Mouse (Mus musculus) intestine, embryonic 16.5 days (tissue): ENCODE measurements around the gene Dtx3. TPM values are rescaled to one million over a fixed set of nuclear protein-coding genes. Genes with fewer than 3 reads are reported as not detected.

Experiments
- ATAC-seq: fragments of 200-750 bp; cut with Nextera tagmentation; 2 replicates; pipeline ENCODE4 v1.8.0; 2017; ENCODE audit warnings: moderate TSS enrichment, moderate library complexity
- H3K27ac ChIP-seq: fragments of 300-500 bp; sonication (generic); 2 replicates; pipeline ENCODE4 v1.5.1; 2014; ENCODE audit warnings: mild to moderate bottlenecking, low read length
- H3K27me3 ChIP-seq: fragments of 300-500 bp; sonication (generic); replicated peaks from 2 replicates; pipeline ENCODE4 v1.6.1; 2014; ENCODE audit warnings: low read length, control low read depth, mixed read lengths; ENCODE audit not compliant: control insufficient read depth, insufficient read depth
- H3K36me3 ChIP-seq: fragments of 300-500 bp; sonication (generic); 2 replicates; pipeline ENCODE4 v1.6.1; 2014; ENCODE audit warnings: low read length, control low read depth; ENCODE audit not compliant: control insufficient read depth, insufficient read depth
- H3K4me1 ChIP-seq: fragments of 300-500 bp; sonication (generic); 2 replicates; pipeline ENCODE4 v1.6.1; 2014; ENCODE audit warnings: low read length, control low read depth, mixed read lengths; ENCODE audit not compliant: control insufficient read depth, insufficient read depth
- H3K4me2 ChIP-seq: fragments of 300-500 bp; sonication (generic); 2 replicates; pipeline ENCODE4 v1.6.1; 2014; ENCODE audit warnings: low read depth, low read length, control low read depth
- H3K4me3 ChIP-seq: fragments of 300-500 bp; sonication (generic); 2 replicates; pipeline ENCODE4 v1.5.1; 2014; ENCODE audit warnings: mild to moderate bottlenecking, low read length
- H3K9ac ChIP-seq: fragments of 300-500 bp; sonication (generic); 2 replicates; pipeline ENCODE4 v1.6.1; 2014; ENCODE audit warnings: low read depth, low read length
- H3K9me3 ChIP-seq: fragments of 300-500 bp; sonication (generic); 2 replicates; pipeline ENCODE4 v1.6.1; 2016; ENCODE audit warnings: low read length, control low read depth; ENCODE audit not compliant: control insufficient read depth
- WGBS: fragments of 180-500 bp; shearing (Covaris S2); extraction: QIAGEN DNeasy Blood & Tissue Kit; methylation state at CpG from one replicate; pipeline ENCODE4 v1.1.7; 2014; 5-methylcytosine and 5-hydroxymethylcytosine counted together
- polyA plus RNA-seq: library from polyadenylated mRNA; unstranded; fragments of >200 nt; fragmentation: Nextera tagmentation; extraction: Ambion mirVana; gene quantifications from 2 replicates; pipeline ENCODE4 v1.2.1, GENCODE M21; 2015

Dtx3 gene
- polyA plus RNA-seq, 1 experiment from 2014 or later: 54.4 TPM

DNA sequence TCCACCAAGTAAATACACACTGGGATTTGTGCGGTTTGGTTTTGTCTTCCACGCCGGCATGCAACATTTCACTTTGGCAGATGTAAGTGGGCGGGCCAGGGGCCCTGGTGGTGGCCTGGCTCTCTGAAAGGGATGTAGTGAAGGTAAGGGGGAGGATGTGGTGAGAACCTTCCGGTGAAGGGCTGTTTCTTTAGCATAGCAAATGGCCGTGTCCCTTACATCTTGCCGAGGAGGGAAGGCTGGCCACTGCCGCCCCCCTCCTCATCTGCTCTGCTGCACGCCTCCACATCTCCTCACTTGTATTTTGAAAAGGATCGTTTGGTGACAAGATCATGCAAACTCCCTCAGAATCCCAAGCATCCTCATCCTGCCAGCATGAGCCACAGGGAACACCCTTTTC, 30.2 kb upstream of the Dtx3 start:
- no peaks in the 10 kb centered on the region for H3K4me1 ChIP-seq
- 0 out of 2 replicates have a peak, but pooled peaks cover 2% of the 10 kb centered on the region for H3K27me3 ChIP-seq
- H3K36me3 ChIP-seq: no peaks in the 10 kb centered on the region
- no peak overlapping the region for H3K4me3 ChIP-seq
- no peak overlapping the region for H3K9ac ChIP-seq
- no peak overlapping the region for H3K4me2 ChIP-seq
- no peaks in the 10 kb centered on the region for H3K9me3 ChIP-seq
- no peak for ATAC-seq
- 30% methylated on average over 10 of the region's 10 CpGs for WGBS
- no peak overlapping the region for H3K27ac ChIP-seq

GRCm38 (mm10) chr10:127225213-127225612, 29.7 kb upstream of the Dtx3 start:
- no peak overlapping the region for H3K27ac ChIP-seq
- whole genome bisulfite sequencing: 53% methylated on average over 6 of the region's 6 CpGs
- no peak overlapping the region for H3K4me2 ChIP-seq
- no peak for ATAC-seq
- no peak overlapping the region for H3K9ac ChIP-seq
- no peaks in the 10 kb centered on the region for H3K36me3 ChIP-seq
- no peak overlapping the region for H3K4me3 ChIP-seq
- no peaks in the 10 kb centered on the region for H3K4me1 ChIP-seq
- H3K9me3 ChIP-seq: 0 out of 2 replicates have a peak, but pooled peaks cover 2% of the 10 kb centered on the region
- 0 out of 2 replicates have a peak, but pooled peaks cover 2% of the 10 kb centered on the region for H3K27me3 ChIP-seq

DNA sequence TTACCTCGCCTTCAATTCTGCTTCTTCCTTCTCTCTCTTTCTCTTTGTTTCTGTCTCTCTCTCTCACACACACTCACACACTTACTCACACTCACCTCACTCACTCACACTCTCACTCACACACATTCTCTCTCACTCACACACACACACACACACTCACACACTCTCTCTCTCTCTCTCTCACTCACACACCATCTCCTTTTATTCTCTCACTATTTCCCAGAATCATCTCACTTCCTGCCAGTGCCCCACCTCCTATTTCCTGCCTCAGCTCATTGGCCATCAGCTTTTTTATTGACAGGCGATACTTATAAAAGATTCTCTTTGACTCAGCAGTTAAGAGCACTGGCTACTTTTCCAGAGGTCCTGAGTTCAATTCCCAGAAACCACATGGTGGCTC, 22.8 kb upstream of the Dtx3 start:
- Histone ChIP-seq H3K27ac (no peak overlapping the region), H3K36me3 (no peaks in the 10 kb centered on the region), H3K4me3 (no peak overlapping the region), H3K4me1 (peaks cover 3% of the 10 kb centered on the region; the same call in 1 of the 2 replicates), H3K27me3 (no peaks in the 10 kb centered on the region), H3K9me3 (0 out of 2 replicates have a peak, but pooled peaks cover 3% of the 10 kb centered on the region), H3K4me2 (no peak overlapping the region), H3K9ac (no peak overlapping the region)
- WGBS: 86% methylated on average over 2 of the region's 2 CpGs
- no peak for ATAC-seq

DNA sequence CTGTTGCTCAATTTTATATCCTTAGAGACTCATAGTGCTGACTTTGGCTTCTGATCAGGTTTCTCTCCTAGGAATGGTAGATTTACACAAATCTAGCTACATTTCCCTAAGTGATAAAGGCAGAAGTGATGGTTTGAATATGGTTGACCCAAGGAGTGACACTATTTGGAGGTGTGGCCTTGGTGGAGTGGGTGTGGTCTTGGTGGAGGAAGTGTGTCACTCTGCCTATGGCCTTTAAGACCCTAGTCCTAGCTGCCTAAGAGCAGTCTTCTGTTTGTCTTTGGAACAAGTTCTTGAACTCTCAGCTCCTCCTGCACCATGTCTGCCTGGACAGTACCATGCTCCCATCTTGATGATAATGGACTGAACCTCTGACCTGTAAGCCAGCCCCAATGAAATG, 21.6 kb upstream of the Dtx3 start:
- no peak overlapping the region for H3K4me3 ChIP-seq
- ATAC-seq: no peak
- H3K9me3 ChIP-seq: 0 out of 2 replicates have a peak, but pooled peaks cover 3% of the 10 kb centered on the region
- peaks cover 3% of the 10 kb centered on the region; the same call in 1 of the 2 replicates for H3K4me1 ChIP-seq
- no peaks in the 10 kb centered on the region for H3K27me3 ChIP-seq
- H3K27ac ChIP-seq: no peak overlapping the region
- no peak overlapping the region for H3K4me2 ChIP-seq
- H3K36me3 ChIP-seq: no peaks in the 10 kb centered on the region
- H3K9ac ChIP-seq: no peak overlapping the region

DNA sequence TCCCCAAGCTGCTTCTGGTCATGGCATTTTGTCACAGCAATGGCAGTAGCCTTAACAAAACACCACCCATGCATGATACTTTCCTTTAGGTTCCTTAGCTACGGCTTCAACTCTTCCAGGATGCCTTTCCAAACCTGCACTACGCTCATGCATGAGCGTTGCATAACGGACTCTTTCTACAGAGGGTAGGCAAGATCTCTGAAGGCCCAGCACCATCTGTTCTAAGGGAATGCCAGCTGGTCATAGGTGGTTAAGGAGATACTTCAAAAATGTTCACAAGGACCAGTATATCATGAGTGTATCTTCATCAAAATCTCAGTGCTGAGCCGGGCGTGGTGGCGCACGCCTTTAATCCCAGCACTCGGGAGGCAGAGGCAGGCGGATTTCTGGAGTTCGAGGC, 20.9 kb upstream of the Dtx3 start:
- Histone ChIP-seq H3K9me3 (0 out of 2 replicates have a peak, but pooled peaks cover 3% of the 10 kb centered on the region), H3K9ac (no peak overlapping the region), H3K4me1 (peaks cover 3% of the 10 kb centered on the region; the same call in 1 of the 2 replicates), H3K27me3 (no peaks in the 10 kb centered on the region), H3K36me3 (no peaks in the 10 kb centered on the region), H3K4me3 (no peak overlapping the region), H3K4me2 (no peak overlapping the region), H3K27ac (no peak overlapping the region)
- no peak for ATAC-seq
- whole genome bisulfite sequencing: 94% methylated on average over 11 of the region's 11 CpGs

- Histone ChIP-seq H3K36me3 (no peaks in the 10 kb centered on the region), H3K9ac (no peak overlapping the region), H3K27ac (no peak overlapping the region), H3K4me3 (no peak overlapping the region), H3K9me3 (no peaks in the 10 kb centered on the region), H3K4me2 (no peak overlapping the region), H3K4me1 (peaks cover 13% of the 10 kb centered on the region; the same call in 1 of the 2 replicates), H3K27me3 (no peaks in the 10 kb centered on the region)
- 20% methylated on average over 1 of the region's 1 CpGs for WGBS
- no peak for ATAC-seq
Observed at GRCm38 (mm10) chr10:127214422-127214803, 18.9 kb upstream of the Dtx3 start.

- no peak overlapping the region for H3K9ac ChIP-seq
- H3K4me2 ChIP-seq: no peak overlapping the region
- H3K27me3 ChIP-seq: no peaks in the 10 kb centered on the region
- H3K9me3 ChIP-seq: no peaks in the 10 kb centered on the region
- H3K4me1 ChIP-seq: peaks cover 13% of the 10 kb centered on the region; the same call in 1 of the 2 replicates
- H3K36me3 ChIP-seq: no peaks in the 10 kb centered on the region
- no peak overlapping the region for H3K27ac ChIP-seq
- no peak for ATAC-seq
- 78% methylated on average over 13 of the region's 13 CpGs for WGBS
- no peak overlapping the region for H3K4me3 ChIP-seq
Observed at GRCm38 (mm10) chr10:127213704-127214421, 18.3 kb upstream of the Dtx3 start.

DNA sequence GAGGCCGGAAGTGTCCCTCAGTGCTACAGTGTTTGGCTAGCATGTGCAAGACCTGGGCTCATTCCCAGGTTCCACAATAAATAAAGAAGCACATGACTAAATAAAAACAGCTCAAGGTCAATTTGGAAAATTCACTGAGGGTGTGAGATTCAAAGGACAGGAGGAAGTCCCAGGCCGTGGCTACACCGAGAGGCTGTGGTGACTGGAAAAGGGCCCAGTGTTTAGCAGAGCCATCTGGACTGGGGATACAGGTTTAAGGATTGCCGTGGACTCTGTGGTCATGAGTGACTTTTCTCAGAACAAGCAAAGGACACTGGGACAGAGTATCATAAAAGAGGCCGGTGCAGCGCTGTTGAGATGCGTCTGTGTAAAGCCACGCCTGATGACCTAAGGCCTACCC, 17.7 kb upstream of the Dtx3 start:
- no peaks in the 10 kb centered on the region for H3K36me3 ChIP-seq
- ATAC-seq: no peak
- H3K9me3 ChIP-seq: no peaks in the 10 kb centered on the region
- peaks cover 13% of the 10 kb centered on the region; the same call in 1 of the 2 replicates for H3K4me1 ChIP-seq
- H3K4me3 ChIP-seq: no peak overlapping the region
- 82% methylated on average over 8 of the region's 8 CpGs for WGBS
- H3K9ac ChIP-seq: no peak overlapping the region
- no peak overlapping the region for H3K4me2 ChIP-seq
- no peak overlapping the region for H3K27ac ChIP-seq
- H3K27me3 ChIP-seq: no peaks in the 10 kb centered on the region

- H3K4me2 ChIP-seq: peak within 1 kb of the TSS; percentile 84
- H3K27ac ChIP-seq: peak within 1 kb of the TSS; percentile 76
- peaks cover 13% of the 10 kb centered on the region; the same call in 1 of the 2 replicates for H3K4me1 ChIP-seq
- H3K9me3 ChIP-seq: no peaks in the 10 kb centered on the region
- H3K27me3 ChIP-seq: no peaks in the 10 kb centered on the region
- peaks cover 6% of the 10 kb centered on the region; the same call in 1 of the 2 replicates for H3K36me3 ChIP-seq
- H3K9ac ChIP-seq: peak within 1 kb of the TSS; percentile 87
- peak within 1 kb of the TSS; percentile 88 for H3K4me3 ChIP-seq
- 0% methylated on average over 47 of the region's 47 CpGs for WGBS
- ATAC-seq: peak; percentile 98
Observed at GRCm38 (mm10) chr10:127211414-127211854, 15.9 kb upstream of the Dtx3 start, which contains the start of gene Pip4k2c. TSS of gene Pip4k2c (minus strand) at chr10:127211585.
